Mouse (Mus musculus) lung, postnatal 0 days (tissue): Measurements from ENCODE around the gene Spc25.

Experiments
- CTCF ChIP-seq: IDR thresholded peaks from 2 replicates; pipeline ENCODE4 v1.5.1; 2016; ENCODE audit warnings: antibody characterized with exemption, mild to moderate bottlenecking
- EP300 ChIP-seq: IDR thresholded peaks from 2 replicates; pipeline ENCODE4 v1.6.1; 2016; ENCODE audit warnings: antibody characterized with exemption, mild to moderate bottlenecking, control low read depth

- TF ChIP-seq EP300 = no peak
- no peak for TF ChIP-seq CTCF
Observed at GRCm38 (mm10) chr2:69212652-69213051, 6.7 kb upstream of the Spc25 start.
